Mouse (Mus musculus) limb, embryonic 15.5 days (tissue): ENCODE results near the gene Ccl1. TPM values are rescaled to one million over a fixed set of nuclear protein-coding genes. Genes with fewer than 3 reads are reported as not detected.

Experiments
- ATAC-seq: fragments of 200-750 bp; cut with Nextera tagmentation; 2 replicates; pipeline ENCODE4 v1.8.0; 2017; ENCODE audit warnings: low read depth, moderate TSS enrichment; ENCODE audit not compliant: insufficient number of reproducible peaks, low FRiP score, low TSS enrichment
- H3K27ac ChIP-seq: fragments of 300-500 bp; sonication (generic); 2 replicates; pipeline ENCODE4 v1.5.1; 2015; ENCODE audit warnings: moderate library complexity, mild to moderate bottlenecking, inconsistent platforms
- H3K27me3 ChIP-seq: fragments of 300-500 bp; sonication (generic); 2 replicates; pipeline ENCODE4 v1.6.1; 2015; ENCODE audit warnings: inconsistent platforms
- H3K36me3 ChIP-seq: fragments of 300-500 bp; sonication (generic); 2 replicates; pipeline ENCODE4 v1.6.1; 2015; ENCODE audit warnings: inconsistent platforms
- H3K4me1 ChIP-seq: fragments of 300-500 bp; sonication (generic); 2 replicates; pipeline ENCODE4 v1.6.1; 2015; ENCODE audit warnings: inconsistent platforms
- H3K4me2 ChIP-seq: fragments of 300-500 bp; sonication (generic); 2 replicates; pipeline ENCODE4 v1.6.1; 2015; ENCODE audit warnings: mild to moderate bottlenecking, inconsistent platforms
- H3K4me3 ChIP-seq: fragments of 300-500 bp; sonication (generic); 2 replicates; pipeline ENCODE4 v1.5.1; 2015; ENCODE audit warnings: mild to moderate bottlenecking, inconsistent platforms
- H3K9ac ChIP-seq: fragments of 300-500 bp; sonication (generic); 2 replicates; pipeline ENCODE4 v1.6.1; 2015; ENCODE audit warnings: inconsistent platforms
- H3K9me3 ChIP-seq: fragments of 300-500 bp; sonication (generic); 2 replicates; pipeline ENCODE4 v1.6.1; 2016; ENCODE audit warnings: inconsistent platforms
- WGBS: fragments of 180-500 bp; shearing (Covaris S2); methylation state at CpG from one replicate; pipeline ENCODE4 v1.1.7; 2015; 5-methylcytosine and 5-hydroxymethylcytosine counted together
- polyA plus RNA-seq: library from polyadenylated mRNA; unstranded; fragments of >200 nt; fragmentation: Nextera tagmentation; extraction: Ambion mirVana; gene quantifications from 2 replicates; pipeline ENCODE4 v1.2.1, GENCODE M21; 2015

Ccl1 gene
- not detected in 2 replicates for polyA plus RNA-seq

DNA sequence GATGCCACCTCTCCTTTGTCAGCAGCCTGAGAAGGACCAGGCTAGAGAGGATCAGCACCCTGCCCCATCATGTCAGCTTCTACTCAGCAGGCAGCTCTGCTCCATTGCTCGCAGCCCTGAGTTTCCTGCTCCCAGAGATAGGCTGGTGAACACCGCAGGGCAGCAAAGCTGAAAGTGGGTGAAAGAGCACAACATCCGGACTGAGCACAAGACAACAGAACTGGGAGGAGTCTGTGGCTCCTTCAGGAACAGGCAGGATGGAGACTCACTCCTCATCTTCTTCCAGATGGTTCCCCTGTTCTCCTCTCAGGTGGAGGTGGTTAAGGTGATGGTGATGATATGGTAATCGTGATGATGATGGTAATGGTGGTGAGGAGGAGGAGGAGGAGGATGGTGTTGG is at the start of gene Ccl1:
TSS of gene Ccl1 (minus strand) at position 101 of the 400 bp plus-strand sequence.
- Histone ChIP-seq H3K4me2 (no peak within 1 kb of the TSS), H3K27ac (no peak within 1 kb of the TSS), H3K36me3 (no peaks in the 10 kb centered on the region), H3K4me1 (no peaks in the 10 kb centered on the region), H3K27me3 (no peaks in the 10 kb centered on the region), H3K9ac (no peak within 1 kb of the TSS), H3K4me3 (no peak within 1 kb of the TSS), H3K9me3 (no peaks in the 10 kb centered on the region)
- WGBS, result 67% methylated on average over 4 of the region's 4 CpGs
- ATAC-seq, result no peak

DNA sequence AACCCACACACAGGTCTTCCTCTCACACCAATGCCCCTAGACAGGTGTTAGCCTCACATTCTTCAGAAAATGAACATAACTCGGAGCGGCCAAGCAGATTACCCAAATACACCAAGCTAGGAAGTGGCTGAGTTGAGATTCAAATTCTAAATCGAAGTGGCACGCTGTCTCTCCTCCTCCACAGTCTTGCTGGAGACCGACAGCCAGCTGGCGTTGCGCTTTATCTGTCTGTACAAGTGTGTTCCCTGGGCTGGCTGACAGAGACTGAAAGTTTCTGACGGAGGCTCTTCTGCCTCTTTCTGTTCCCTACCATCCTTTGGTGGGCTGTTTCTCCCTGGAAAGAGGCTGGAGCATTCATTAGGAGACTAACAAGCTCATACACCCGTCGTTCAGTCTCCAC is 45.5 kb upstream of the Ccl1 start:
- H3K9me3 ChIP-seq, result no peaks in the 10 kb centered on the region
- no peaks in the 10 kb centered on the region for H3K4me1 ChIP-seq
- no peak for ATAC-seq
- no peak overlapping the region for H3K4me2 ChIP-seq
- no peak overlapping the region for H3K27ac ChIP-seq
- no peak overlapping the region for H3K9ac ChIP-seq
- H3K27me3 ChIP-seq, result no peaks in the 10 kb centered on the region
- 79% methylated on average over 10 of the region's 10 CpGs for WGBS
- no peaks in the 10 kb centered on the region for H3K36me3 ChIP-seq
- no peak overlapping the region for H3K4me3 ChIP-seq

DNA sequence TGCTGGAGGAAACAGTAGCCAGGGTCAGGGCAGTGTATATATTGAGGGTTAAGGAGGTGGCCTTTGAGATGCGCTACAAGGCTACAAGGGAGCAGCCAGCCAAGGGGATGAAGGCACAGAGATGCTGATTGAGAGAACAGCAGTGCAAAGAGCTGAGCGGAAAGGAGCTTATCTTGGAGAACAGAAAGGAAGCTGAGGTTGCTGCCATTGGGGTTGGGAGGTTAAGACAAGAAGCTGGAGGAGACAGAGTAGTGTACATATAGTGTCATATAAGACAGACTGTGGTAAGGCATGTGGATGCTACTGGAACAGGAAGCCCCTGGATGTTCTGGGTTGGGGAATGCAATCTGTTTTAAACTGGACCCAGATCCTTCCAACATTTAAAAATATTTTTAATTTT is 35.4 kb upstream of the Ccl1 start:
- peaks cover 3% of the 10 kb centered on the region; the same call in 1 of the 2 replicates for H3K4me1 ChIP-seq
- no peaks in the 10 kb centered on the region for H3K9me3 ChIP-seq

GRCm38 (mm10) chr11:82340416-82340815 is 34.9 kb upstream of the Ccl1 start:
- Histone ChIP-seq H3K4me3 (no peak overlapping the region), H3K4me1 (peaks cover 3% of the 10 kb centered on the region; the same call in 1 of the 2 replicates), H3K9ac (no peak overlapping the region), H3K27me3 (0 out of 2 replicates have a peak, but pooled peaks cover 4% of the 10 kb centered on the region), H3K9me3 (no peaks in the 10 kb centered on the region), H3K36me3 (no peaks in the 10 kb centered on the region), H3K4me2 (no peak overlapping the region), H3K27ac (no peak overlapping the region)
- ATAC-seq, result no peak
- 40% methylated on average over 6 of the region's 6 CpGs for WGBS

More for the DNA sequence above, 35.4 kb upstream of the Ccl1 start:
- Histone ChIP-seq H3K9ac (no peak overlapping the region), H3K27ac (no peak overlapping the region), H3K36me3 (no peaks in the 10 kb centered on the region), H3K27me3 (0 out of 2 replicates have a peak, but pooled peaks cover 4% of the 10 kb centered on the region), H3K4me2 (no peak overlapping the region), H3K4me3 (no peak overlapping the region)
- 60% methylated on average over 2 of the region's 2 CpGs for WGBS
- no peak for ATAC-seq

- Histone ChIP-seq H3K36me3 (no peaks in the 10 kb centered on the region), H3K4me1 (peaks cover 3% of the 10 kb centered on the region; the same call in 1 of the 2 replicates), H3K4me3 (no peak overlapping the region), H3K27ac (no peak overlapping the region), H3K27me3 (0 out of 2 replicates have a peak, but pooled peaks cover 4% of the 10 kb centered on the region), H3K4me2 (no peak overlapping the region), H3K9me3 (no peaks in the 10 kb centered on the region), H3K9ac (no peak overlapping the region)
- no peak for ATAC-seq
- WGBS, result 11% methylated on average over 7 of the region's 7 CpGs
These were observed 34.5 kb upstream of the Ccl1 start for GRCm38 (mm10) chr11:82339921-82340401.

- no peak overlapping the region for H3K4me2 ChIP-seq
- WGBS, result 33% methylated on average over 7 of the region's 7 CpGs
These were observed 7.7 kb upstream of the Ccl1 start for GRCm38 (mm10) chr11:82313153-82313552.

DNA sequence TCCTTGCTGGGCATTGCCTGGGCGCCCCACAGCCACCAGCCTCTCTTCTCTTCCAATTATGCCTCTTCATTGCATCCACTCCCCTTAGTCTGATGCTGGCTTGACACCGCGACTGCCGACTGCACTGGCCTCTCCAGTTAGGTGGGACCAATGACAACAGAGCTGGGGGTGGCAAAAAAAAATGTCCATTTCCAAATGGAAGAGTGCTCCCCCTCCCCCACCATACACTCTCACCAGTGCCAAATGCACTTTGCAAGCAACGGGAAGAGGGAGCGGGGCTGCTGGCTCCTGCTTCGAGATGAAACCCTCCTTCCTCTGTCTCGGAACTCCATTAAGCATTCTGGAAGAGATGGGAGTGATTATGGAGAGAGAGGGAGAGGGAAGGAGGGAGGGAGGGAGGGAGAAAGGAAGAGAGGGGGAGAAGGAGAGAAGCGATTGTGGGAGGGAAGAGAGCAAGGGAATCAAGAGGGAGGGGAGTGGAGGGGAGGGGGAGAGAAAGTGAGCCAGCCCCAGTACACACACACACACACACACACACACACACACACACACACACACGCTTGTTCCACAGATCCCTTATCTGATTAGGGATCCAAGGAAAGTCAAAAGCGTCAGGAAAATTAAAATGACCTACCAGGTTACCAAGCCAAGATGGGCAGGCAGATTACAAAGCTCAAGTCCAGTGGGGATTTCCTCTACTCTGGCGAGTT is 5.0 kb upstream of the Ccl1 start:
- no peaks in the 10 kb centered on the region for H3K36me3 ChIP-seq
- no peak overlapping the region for H3K9ac ChIP-seq
- no peaks in the 10 kb centered on the region for H3K27me3 ChIP-seq
- no peaks in the 10 kb centered on the region for H3K4me1 ChIP-seq
- 20% methylated on average over 12 of the region's 12 CpGs for WGBS
- H3K4me2 ChIP-seq, result no peak overlapping the region
- H3K9me3 ChIP-seq, result no peaks in the 10 kb centered on the region
- H3K4me3 ChIP-seq, result no peak overlapping the region
- H3K27ac ChIP-seq, result no peak overlapping the region
- no peak for ATAC-seq

More at GRCm38 (mm10) chr11:82313153-82313552, 7.7 kb upstream of the Ccl1 start:
- no peak for ATAC-seq
- Histone ChIP-seq H3K9ac (no peak overlapping the region), H3K27me3 (no peaks in the 10 kb centered on the region), H3K9me3 (no peaks in the 10 kb centered on the region), H3K36me3 (no peaks in the 10 kb centered on the region), H3K4me3 (no peak overlapping the region), H3K4me1 (no peaks in the 10 kb centered on the region), H3K27ac (no peak overlapping the region)

DNA sequence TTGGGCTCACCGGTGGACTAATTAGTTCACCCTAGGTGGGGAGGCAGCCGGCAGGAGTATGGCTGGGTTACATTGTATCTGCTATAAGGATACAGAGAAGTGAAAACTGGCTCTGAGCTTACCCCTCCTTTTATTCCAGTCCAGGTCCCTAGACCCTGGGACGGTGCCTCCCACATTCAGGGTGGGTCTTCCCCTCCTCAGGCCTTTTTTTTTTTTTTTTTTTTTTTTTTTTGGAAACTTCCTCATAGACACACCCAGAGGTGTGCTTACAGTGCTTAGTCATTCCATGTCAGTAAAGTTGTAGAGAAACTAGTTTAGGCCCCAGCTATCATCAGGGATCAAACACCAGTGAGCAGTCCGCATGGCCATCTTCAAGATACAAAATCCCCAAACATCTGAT is 7.6 kb downstream of the Ccl1 start:
- no peak overlapping the region for H3K4me3 ChIP-seq
- ATAC-seq, result no peak
- H3K9ac ChIP-seq, result no peak overlapping the region
- no peaks in the 10 kb centered on the region for H3K27me3 ChIP-seq
- H3K27ac ChIP-seq, result no peak overlapping the region
- 73% methylated on average over 4 of the region's 4 CpGs for WGBS
- no peaks in the 10 kb centered on the region for H3K36me3 ChIP-seq
- H3K4me1 ChIP-seq, result no peaks in the 10 kb centered on the region
- peaks cover under 1% of the 10 kb centered on the region; the same call in 1 of the 2 replicates for H3K9me3 ChIP-seq
- no peak overlapping the region for H3K4me2 ChIP-seq

GRCm38 (mm10) chr11:82290841-82291240 is 14.6 kb downstream of the Ccl1 start:
- Histone ChIP-seq H3K36me3 (no peaks in the 10 kb centered on the region), H3K4me1 (no peaks in the 10 kb centered on the region), H3K4me3 (no peak overlapping the region), H3K27ac (no peak overlapping the region), H3K4me2 (no peak overlapping the region), H3K9ac (no peak overlapping the region), H3K9me3 (peaks cover 5% of the 10 kb centered on the region; the same call in 1 of the 2 replicates), H3K27me3 (no peaks in the 10 kb centered on the region)
- no peak for ATAC-seq

DNA sequence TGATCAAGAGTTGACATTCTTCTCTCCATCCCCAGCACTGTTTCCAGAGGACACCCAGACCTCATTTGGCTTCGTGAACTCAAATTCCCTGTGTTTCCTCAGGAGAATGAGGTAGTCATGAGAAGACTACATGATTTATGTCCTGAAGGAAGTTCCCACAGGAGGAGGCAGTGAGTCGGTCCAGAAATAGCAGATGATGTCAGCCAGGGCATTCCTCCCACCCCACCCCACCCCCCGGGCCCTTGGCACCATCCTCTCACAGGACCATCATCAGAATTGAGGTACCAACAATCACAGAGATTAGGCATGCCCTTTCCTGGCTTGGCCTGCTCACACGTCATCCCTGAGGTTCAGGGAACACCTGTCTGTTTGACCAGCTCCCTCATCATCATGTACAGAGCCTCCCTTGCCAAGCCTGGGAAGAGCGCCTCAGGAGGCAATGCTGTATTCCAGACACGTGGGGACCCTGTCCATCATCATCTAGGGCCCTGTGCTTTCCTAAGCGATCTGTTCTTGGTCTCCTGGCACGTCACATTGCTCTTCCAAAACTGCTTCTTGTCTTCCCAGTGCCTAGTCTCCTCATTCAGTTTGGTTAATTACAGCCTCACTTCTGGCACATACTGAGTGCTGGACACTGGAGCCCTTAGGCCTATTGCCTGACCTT is 31.2 kb downstream of the Ccl1 start:
- Histone ChIP-seq H3K4me3 (no peak overlapping the region), H3K4me1 (no peaks in the 10 kb centered on the region), H3K9me3 (no peaks in the 10 kb centered on the region), H3K27ac (no peak overlapping the region), H3K4me2 (no peak overlapping the region), H3K36me3 (no peaks in the 10 kb centered on the region), H3K27me3 (no peaks in the 10 kb centered on the region), H3K9ac (no peak overlapping the region)
- ATAC-seq, result no peak
- 66% methylated on average over 8 of the region's 8 CpGs for WGBS

GRCm38 (mm10) chr11:82259131-82259530 is 46.4 kb downstream of the Ccl1 start:
- no peak for ATAC-seq
- no peaks in the 10 kb centered on the region for H3K9me3 ChIP-seq
- no peak overlapping the region for H3K9ac ChIP-seq
- H3K4me1 ChIP-seq, result no peaks in the 10 kb centered on the region
- H3K36me3 ChIP-seq, result no peaks in the 10 kb centered on the region
- 0 out of 2 replicates have a peak, but pooled peaks cover 12% of the 10 kb centered on the region for H3K27me3 ChIP-seq
- 57% methylated on average over 4 of the region's 4 CpGs for WGBS
- no peak overlapping the region for H3K4me2 ChIP-seq
- H3K4me3 ChIP-seq, result no peak overlapping the region
- H3K27ac ChIP-seq, result no peak overlapping the region

DNA sequence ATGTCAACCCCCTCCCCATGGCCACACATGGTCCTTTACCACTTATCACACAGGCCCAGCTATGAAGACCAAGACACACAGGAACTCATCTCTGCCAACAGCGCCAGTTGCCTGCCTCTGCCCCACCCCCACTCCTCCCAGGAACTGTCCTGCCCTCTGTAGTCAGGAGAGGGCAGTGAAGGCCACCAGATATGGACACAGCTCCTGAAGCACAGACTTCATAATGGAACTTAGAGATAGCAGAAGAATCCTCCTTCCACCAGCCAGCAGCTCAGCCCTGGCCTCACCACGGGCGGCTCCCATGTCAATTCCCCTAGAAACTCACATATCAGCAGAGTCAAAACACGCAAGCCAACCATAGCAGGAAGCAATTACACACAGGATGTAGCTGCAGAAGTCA is 49.9 kb downstream of the Ccl1 start:
- ATAC-seq, result no peak
- 0 out of 2 replicates have a peak, but pooled peaks cover 12% of the 10 kb centered on the region for H3K27me3 ChIP-seq
- no peaks in the 10 kb centered on the region for H3K36me3 ChIP-seq
- H3K9ac ChIP-seq, result no peak overlapping the region
- H3K4me2 ChIP-seq, result no peak overlapping the region
- H3K4me3 ChIP-seq, result no peak overlapping the region
- H3K27ac ChIP-seq, result no peak overlapping the region
- no peaks in the 10 kb centered on the region for H3K9me3 ChIP-seq
- 22% methylated on average over 4 of the region's 4 CpGs for WGBS
- H3K4me1 ChIP-seq, result no peaks in the 10 kb centered on the region
